Mouse (Mus musculus): ENCODE measurements around the gene Helz.

- TF ChIP-seq CTCF (IDR thresholded peaks at IDR 0.05; ENCODE audit: insufficient read depth, low read depth, low read length) (no peak), POLR2A (IDR thresholded peaks at IDR 0.05; ENCODE audit: insufficient read depth, low read depth, low read length) (no peak)
Observed at GRCm38 (mm10) chr11:107667542-107667941, 119.8 kb downstream of the Helz start.
